Mouse (Mus musculus) heart, embryonic 16.5 days (tissue): Measurements from ENCODE around the gene Ttc9. TPM values are rescaled to one million over a fixed set of nuclear protein-coding genes. Genes with fewer than 3 reads are reported as not detected.

Source experiments
- ATAC-seq: fragments of 200-750 bp; cut with Nextera tagmentation; replicated peaks from 2 replicates; pipeline ENCODE4 v1.8.0; 2017; ENCODE audit warnings: moderate number of reproducible peaks; ENCODE audit not compliant: insufficient read depth, low FRiP score; ENCODE audit errors: extremely low read depth
- H3K27ac ChIP-seq: fragments of 300-500 bp; sonication (generic); 2 replicates; pipeline ENCODE4 v1.5.1; 2014; ENCODE audit warnings: mild to moderate bottlenecking, low read length, control low read depth, moderate library complexity
- H3K27me3 ChIP-seq: fragments of 300-500 bp; sonication (generic); 2 replicates; pipeline ENCODE4 v1.6.1; 2014; ENCODE audit warnings: low read length, mixed read lengths; ENCODE audit not compliant: control insufficient read depth, insufficient read depth
- H3K36me3 ChIP-seq: fragments of 300-500 bp; sonication (generic); 2 replicates; pipeline ENCODE4 v1.6.1; 2014; ENCODE audit not compliant: control insufficient read depth, insufficient read depth
- H3K4me1 ChIP-seq: fragments of 300-500 bp; sonication (generic); 2 replicates; pipeline ENCODE4 v1.6.1; 2014; ENCODE audit warnings: low read length, mixed read lengths; ENCODE audit not compliant: control insufficient read depth, insufficient read depth
- H3K4me2 ChIP-seq: fragments of 300-500 bp; sonication (generic); 2 replicates; pipeline ENCODE4 v1.6.1; 2014; ENCODE audit warnings: low read depth, mild to moderate bottlenecking, control low read depth, low read length
- H3K4me3 ChIP-seq: fragments of 300-500 bp; sonication (generic); 2 replicates; pipeline ENCODE4 v1.5.1; 2014; ENCODE audit warnings: mild to moderate bottlenecking, control low read depth, low read length
- H3K9ac ChIP-seq: fragments of 300-500 bp; sonication (generic); 2 replicates; pipeline ENCODE4 v1.6.1; 2014; ENCODE audit warnings: low read length, control low read depth
- H3K9me3 ChIP-seq: fragments of 300-500 bp; sonication (generic); replicated peaks from 2 replicates; pipeline ENCODE4 v1.6.1; 2016; ENCODE audit warnings: low read length; ENCODE audit not compliant: control insufficient read depth
- WGBS: fragments of 180-500 bp; shearing (Covaris S2); extraction: QIAGEN DNeasy Blood & Tissue Kit; methylation state at CpG from one replicate; pipeline ENCODE4 v1.1.7; 2014; 5-methylcytosine and 5-hydroxymethylcytosine counted together
- polyA plus RNA-seq: library from polyadenylated mRNA; unstranded; fragments of >200 nt; fragmentation: Nextera tagmentation; extraction: Ambion mirVana; gene quantifications from 2 replicates; pipeline ENCODE4 v1.2.1, GENCODE M21; 2015

Ttc9 gene
- polyA plus RNA-seq, result 4.0 and 4.5 TPM in 2 replicates

- Histone ChIP-seq H3K4me1 (0 out of 2 replicates have a peak, but pooled peaks cover 2% of the 10 kb centered on the region), H3K27me3 (peaks cover 46% of the 10 kb centered on the region), H3K27ac (no peak within 1 kb of the TSS), H3K36me3 (no peaks in the 10 kb centered on the region), H3K9me3 (no peaks in the 10 kb centered on the region), H3K4me3 (peak within 1 kb of the TSS; percentile 64), H3K9ac (peak within 1 kb of the TSS; percentile 71), H3K4me2 (peak within 1 kb of the TSS; percentile 97)
- ATAC-seq, result peak; percentile 49
- under 1% methylated on average over 56 of the region's 82 CpGs for WGBS
Observed at GRCm38 (mm10) chr12:81630915-81631660, at the start of gene Ttc9. Gene Ttc9, plus strand, starts transcription at chr12:81631249.

DNA sequence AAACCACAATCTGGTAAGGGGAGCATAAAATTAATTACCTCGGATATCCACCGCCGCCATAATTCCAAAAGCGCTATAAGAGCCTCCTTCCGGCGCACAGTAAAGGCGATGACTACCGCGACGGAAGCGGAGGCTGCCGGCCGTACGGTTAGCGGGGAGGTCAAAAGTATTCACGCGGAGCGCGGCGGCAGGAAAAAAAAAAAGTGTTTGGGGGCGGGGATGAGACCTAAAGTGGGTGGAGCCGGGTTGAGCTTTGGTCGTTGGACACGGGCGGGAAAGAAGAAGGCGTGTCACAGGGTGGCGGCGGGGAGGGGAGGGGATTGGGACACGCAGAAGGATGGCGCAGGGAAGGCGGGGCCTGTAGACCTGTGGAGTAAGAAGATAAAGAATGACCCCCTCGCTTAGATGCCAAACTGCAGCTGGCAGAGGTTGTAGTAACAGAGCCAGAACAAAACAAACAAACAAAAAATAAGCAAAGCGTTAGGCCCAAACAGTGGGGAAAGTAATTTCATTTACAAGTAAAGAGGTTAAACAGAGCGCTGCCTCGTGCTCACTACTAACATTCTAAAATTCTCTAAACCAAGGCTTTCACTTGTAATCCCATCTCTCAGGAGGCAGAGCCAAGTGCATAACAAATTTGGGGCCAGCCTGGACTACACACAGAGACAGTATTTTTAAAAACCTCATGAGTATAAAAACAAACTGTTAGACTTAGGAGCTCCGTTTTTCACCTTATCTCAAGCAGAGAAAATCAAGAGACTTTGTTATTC, 36.0 kb upstream of the Ttc9 start, which contains the start of gene Med6:
TSS of gene Med6 (minus strand) at position 107 of the 770 bp plus-strand sequence.
- peak; percentile 99 for ATAC-seq
- peaks cover 4% of the 10 kb centered on the region for H3K4me1 ChIP-seq
- H3K9ac ChIP-seq, result peak within 1 kb of the TSS; percentile 82
- H3K4me3 ChIP-seq, result peak within 1 kb of the TSS; percentile 83
- WGBS, result 2% methylated on average over 36 of the region's 36 CpGs
- H3K9me3 ChIP-seq, result no peaks in the 10 kb centered on the region
- H3K27me3 ChIP-seq, result no peaks in the 10 kb centered on the region
- H3K36me3 ChIP-seq, result no peaks in the 10 kb centered on the region
- H3K4me2 ChIP-seq, result peak within 1 kb of the TSS; percentile 86
- H3K27ac ChIP-seq, result peak within 1 kb of the TSS; percentile 48

GRCm38 (mm10) chr12:81596547-81597262, 34.3 kb upstream of the Ttc9 start:
- no peak for ATAC-seq
- no peaks in the 10 kb centered on the region for H3K36me3 ChIP-seq
- H3K27me3 ChIP-seq, result no peaks in the 10 kb centered on the region
- H3K4me2 ChIP-seq, result no peak overlapping the region
- WGBS, result 63% methylated on average over 8 of the region's 8 CpGs
- peaks cover 4% of the 10 kb centered on the region for H3K4me1 ChIP-seq
- no peak overlapping the region for H3K4me3 ChIP-seq
- no peak overlapping the region for H3K27ac ChIP-seq
- H3K9me3 ChIP-seq, result no peaks in the 10 kb centered on the region
- H3K9ac ChIP-seq, result no peak overlapping the region

GRCm38 (mm10) chr12:81604995-81605784, 25.9 kb upstream of the Ttc9 start:
- no peak for ATAC-seq
- Histone ChIP-seq H3K27ac (no peak overlapping the region), H3K4me3 (no peak overlapping the region), H3K4me1 (no peaks in the 10 kb centered on the region), H3K9ac (no peak overlapping the region), H3K27me3 (no peaks in the 10 kb centered on the region), H3K36me3 (no peaks in the 10 kb centered on the region), H3K9me3 (no peaks in the 10 kb centered on the region), H3K4me2 (no peak overlapping the region)
- 54% methylated on average over 5 of the region's 5 CpGs for WGBS

DNA sequence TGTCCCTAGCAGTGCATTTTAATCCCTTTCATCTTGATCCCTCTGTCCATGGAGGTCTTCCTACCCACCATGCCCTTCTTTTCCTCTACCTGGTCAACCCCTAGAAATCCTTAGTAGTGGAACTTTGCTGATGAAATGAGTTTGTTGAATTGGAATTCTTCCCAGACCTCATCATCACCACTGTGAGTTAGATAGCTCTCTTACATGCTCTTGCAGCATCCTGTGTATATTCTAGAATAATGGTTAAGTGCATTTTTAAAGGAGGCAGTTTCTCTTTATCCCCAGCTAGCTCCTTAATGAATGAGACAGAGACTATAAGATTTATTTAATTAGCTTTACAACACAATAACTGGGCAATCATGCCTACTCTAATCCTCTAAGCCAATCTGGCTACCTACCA, 21.6 kb upstream of the Ttc9 start:
- Histone ChIP-seq H3K27ac (no peak overlapping the region), H3K9ac (no peak overlapping the region), H3K4me3 (no peak overlapping the region), H3K27me3 (no peaks in the 10 kb centered on the region), H3K9me3 (no peaks in the 10 kb centered on the region), H3K4me1 (no peaks in the 10 kb centered on the region), H3K4me2 (no peak overlapping the region), H3K36me3 (no peaks in the 10 kb centered on the region)
- no peak for ATAC-seq

- Histone ChIP-seq H3K9ac (no peak overlapping the region), H3K4me1 (no peaks in the 10 kb centered on the region), H3K9me3 (no peaks in the 10 kb centered on the region), H3K27me3 (no peaks in the 10 kb centered on the region), H3K4me3 (no peak overlapping the region), H3K4me2 (no peak overlapping the region), H3K27ac (no peak overlapping the region), H3K36me3 (no peaks in the 10 kb centered on the region)
- WGBS, result 66% methylated on average over 6 of the region's 6 CpGs
- ATAC-seq, result no peak
Observed at GRCm38 (mm10) chr12:81615807-81616206, 15.2 kb upstream of the Ttc9 start.

DNA sequence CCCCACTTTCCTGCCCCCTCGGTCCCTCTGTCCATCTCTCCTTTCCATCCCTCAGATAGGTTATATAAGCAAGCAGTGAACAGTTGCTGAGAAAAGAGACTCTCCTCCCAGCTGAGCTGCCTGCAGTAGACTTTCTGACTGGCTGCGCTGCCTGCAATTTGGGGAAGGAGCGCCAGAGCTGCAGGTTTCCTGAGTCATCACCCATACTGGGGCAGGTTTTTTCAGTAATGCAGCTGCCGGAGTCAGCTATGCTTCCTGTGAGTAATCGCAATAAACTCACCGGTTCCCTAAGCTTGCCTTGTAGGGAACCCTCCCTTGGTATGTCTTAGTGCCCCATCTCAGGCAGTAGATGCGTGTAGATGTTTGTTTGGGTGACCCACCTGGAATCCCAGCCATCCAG, 14.1 kb upstream of the Ttc9 start:
- ATAC-seq, result no peak
- 60% methylated on average over 7 of the region's 7 CpGs for WGBS
- no peak overlapping the region for H3K4me2 ChIP-seq
- H3K27ac ChIP-seq, result no peak overlapping the region
- H3K9ac ChIP-seq, result no peak overlapping the region
- no peaks in the 10 kb centered on the region for H3K9me3 ChIP-seq
- no peaks in the 10 kb centered on the region for H3K27me3 ChIP-seq
- no peaks in the 10 kb centered on the region for H3K4me1 ChIP-seq
- no peaks in the 10 kb centered on the region for H3K36me3 ChIP-seq
- H3K4me3 ChIP-seq, result no peak overlapping the region

GRCm38 (mm10) chr12:81619302-81619701, 11.7 kb upstream of the Ttc9 start:
- Histone ChIP-seq H3K9me3 (no peaks in the 10 kb centered on the region), H3K36me3 (no peaks in the 10 kb centered on the region), H3K27me3 (0 out of 2 replicates have a peak, but pooled peaks cover under 1% of the 10 kb centered on the region), H3K4me2 (no peak overlapping the region), H3K27ac (no peak overlapping the region), H3K4me3 (no peak overlapping the region), H3K4me1 (no peaks in the 10 kb centered on the region), H3K9ac (no peak overlapping the region)
- no peak; the same call in 1 of the 2 replicates for ATAC-seq
- 12% methylated on average over 5 of the region's 5 CpGs for whole genome bisulfite sequencing
